Mouse (Mus musculus): ENCODE results near the gene Drap1.

Gene Drap1

DNA sequence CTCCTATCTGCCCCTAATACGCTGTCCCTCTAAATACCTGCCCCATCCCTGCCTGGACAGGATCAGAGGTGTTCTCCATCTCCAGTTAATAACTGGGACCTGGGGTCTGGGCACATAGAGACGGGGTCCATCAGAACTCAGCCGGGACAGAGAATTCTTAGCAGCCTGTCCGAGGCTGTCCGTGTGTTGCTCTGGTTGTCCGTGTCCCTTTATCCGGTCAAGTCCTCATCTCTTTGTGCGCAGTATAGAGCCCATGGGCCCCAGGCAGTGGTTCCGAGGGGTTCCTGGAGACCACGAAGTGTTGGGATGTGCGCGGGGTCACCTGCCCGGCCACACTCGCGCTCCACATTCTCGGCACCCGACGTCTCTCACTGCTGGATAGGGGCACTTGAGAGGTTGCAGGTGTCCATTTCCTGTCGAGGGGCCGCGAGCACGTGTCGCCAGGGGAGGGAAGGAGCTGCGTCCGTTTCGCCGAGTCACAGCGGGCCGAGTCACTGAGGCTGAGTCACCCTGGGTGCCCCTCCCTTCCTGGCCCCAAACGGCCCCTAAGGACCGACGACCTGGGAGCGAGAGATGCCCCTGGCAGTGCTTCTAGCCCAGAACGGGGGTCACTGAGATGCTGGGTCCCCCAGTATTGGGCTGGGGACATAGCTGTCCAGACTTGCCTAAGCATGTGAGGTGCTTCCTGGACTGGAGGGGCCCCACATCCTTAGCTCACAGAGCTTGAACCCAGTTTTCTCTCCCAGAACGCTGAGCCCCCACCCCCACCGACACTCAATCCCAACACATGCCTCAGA lies 23.8 kb upstream of the Drap1 start:
- no peak for DNase-seq

DNA sequence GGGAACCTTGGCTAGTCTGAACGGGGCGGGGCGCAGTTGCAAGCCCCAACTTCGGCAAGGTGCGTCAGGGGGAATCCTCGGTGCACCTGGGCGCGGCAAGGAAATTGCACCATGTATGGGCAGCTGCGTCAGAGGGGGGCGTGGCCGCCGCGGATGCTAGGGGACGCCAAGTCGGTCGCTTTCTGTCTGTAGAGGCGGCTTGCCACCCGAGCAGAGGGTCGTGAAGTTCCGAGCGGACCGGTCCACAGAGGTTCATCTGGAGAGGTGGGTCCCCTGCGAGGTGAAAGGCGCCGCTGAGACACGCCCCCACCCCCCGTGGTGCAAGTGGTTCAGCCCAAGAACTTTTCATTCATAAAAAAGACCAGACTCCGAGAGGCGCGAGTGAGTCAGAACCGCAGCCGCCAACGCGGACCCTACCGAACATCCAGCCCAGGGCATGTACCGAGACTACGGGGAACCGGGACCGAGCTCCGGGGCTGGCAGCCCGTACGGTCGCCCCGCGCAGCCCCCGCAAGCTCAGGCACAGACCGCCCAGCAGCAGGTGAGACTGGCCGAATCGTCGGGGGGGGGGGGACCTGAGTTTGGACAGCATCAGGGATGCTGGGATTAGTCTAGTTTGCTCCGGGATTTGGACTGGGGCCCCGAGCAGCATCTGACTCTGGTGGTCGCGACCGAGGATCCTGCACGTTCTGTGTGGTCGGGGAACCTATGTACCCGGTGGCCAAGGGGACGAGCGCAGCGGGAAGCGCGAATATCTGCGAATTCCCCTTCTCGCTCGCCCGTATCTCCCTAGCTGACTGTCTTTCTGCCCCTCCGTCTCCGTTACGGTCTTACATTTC lies 23.0 kb upstream of the Drap1 start, which contains the start of gene Fosl1:
TSS of gene Fosl1 (plus strand) at position 33 of the 839 bp plus-strand sequence.
- peak; percentile 75 for DNase-seq

DNA sequence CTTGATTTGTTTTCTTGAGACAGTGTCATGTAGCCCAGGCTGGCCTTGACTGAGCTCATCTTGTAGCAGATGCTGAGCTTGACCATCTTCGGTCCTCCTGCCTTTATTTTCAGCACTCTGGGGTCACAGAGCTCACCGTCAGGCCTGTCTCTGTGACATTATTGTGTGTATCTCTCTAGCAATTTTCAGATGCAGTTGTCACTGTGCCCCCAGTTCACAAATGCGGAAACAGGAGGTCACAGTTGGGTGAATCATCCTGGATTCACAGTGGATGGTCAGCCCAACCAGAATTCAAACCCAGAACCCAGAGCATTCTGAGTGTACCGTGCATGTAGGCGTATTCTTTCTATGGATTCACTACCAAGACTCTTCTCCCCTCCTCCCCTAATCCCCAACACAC lies 21.0 kb upstream of the Drap1 start:
- no peak for DNase-seq

DNA sequence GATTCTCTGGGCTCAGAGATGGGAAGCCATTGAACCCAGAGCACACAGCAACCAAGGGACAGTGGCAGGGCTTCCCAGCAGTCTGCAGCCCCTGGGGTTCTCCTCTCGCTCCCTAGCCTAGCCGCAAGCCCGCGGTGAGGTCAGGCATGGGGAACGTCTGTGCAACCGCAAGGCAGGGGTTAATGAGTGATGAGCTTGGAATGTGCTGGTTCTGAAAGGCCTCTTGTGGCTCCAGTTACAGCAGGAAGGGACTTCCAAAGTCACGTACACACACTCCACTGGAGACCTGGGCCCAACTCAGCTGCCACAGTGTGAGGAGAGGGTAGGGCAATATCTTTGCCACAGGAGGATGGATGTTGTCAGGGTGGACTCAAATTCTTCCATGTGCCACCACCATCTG lies 20.2 kb upstream of the Drap1 start:
- DNase-seq = no peak

DNA sequence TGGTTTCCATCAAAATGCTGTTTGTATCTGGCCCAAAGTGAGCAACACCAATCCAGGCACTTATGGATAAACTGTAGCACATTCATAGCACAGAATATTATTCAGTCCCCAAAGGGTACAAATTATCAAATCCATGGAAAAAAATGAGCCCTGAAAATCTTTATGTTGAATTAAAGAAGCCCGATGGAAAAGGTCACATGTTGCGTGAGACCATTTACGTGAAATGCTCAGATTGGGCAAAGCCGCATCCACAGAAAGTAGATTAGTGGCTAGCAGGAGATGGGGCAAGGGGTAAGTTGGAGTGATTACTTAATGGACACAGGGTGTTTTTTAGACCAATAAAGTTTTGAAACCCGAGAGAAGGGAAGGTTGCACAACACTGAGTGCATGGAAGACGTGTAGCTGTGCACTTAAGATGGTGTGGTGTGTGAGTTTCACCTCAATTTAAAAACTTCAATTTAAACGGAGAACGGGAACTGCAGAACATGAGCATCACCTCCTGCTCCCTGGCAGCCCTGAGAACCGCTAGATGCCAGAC lies 19.7 kb upstream of the Drap1 start:
- DNase-seq = no peak

DNA sequence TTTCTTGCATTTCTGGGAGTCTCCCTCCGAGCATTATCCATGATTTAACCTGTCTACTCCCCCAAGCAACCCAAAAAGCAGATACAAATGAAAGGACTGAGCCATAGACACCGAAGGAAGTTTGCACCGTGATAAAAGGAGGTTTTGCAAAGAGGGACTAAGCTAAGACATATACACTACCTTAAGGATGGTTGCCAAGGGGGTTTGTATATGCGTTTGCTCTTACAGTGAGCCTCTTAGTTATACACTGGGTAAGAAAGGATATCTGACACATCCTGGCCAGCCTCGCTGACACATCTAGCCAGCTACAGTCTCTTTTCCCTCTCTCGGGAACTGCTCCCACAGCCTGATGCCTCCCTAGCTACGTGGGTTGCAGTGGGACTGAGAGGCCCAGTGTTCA lies 9.2 kb upstream of the Drap1 start:
- DNase-seq = no peak

DNA sequence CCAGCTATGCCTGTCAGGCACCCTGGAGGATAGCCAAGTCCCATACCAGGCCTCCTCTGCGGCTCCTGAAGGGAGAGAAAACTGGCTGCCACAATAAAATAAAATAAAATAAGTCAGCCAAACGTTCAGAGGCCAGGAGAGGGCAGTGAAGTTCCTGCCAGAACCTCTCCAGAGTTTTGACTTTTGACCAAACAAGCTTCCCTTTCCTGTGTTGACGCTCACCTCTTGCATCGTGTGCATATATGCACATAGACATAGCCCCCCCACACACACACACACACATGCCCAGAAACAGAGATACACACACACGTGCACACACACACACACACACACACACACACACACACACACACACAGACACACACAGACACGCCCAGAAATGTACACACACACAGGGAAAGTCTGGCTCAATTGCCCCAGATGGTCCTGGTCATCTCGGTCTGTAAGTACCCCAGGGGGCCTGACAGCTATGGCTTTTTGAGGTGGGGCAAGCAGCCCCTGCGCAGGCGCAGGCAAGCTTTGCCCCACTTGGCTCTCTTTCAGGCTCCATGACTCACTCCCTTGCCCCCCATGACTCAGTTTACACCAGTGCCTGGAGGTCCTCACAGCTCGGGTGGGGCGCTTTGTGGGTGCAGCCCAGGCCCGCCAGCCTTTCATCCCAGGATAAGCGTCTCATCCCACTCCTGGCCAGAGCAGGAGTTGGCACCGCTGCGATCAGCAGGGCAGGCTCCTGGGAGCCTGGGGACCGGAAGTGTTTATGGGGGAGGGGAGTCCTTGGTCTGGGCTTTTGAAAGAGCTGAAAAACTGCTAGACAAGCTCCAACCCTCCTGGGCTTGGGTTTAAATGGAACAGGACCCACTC lies 8.4 kb upstream of the Drap1 start:
- peak; percentile 64 for DNase-seq

DNA sequence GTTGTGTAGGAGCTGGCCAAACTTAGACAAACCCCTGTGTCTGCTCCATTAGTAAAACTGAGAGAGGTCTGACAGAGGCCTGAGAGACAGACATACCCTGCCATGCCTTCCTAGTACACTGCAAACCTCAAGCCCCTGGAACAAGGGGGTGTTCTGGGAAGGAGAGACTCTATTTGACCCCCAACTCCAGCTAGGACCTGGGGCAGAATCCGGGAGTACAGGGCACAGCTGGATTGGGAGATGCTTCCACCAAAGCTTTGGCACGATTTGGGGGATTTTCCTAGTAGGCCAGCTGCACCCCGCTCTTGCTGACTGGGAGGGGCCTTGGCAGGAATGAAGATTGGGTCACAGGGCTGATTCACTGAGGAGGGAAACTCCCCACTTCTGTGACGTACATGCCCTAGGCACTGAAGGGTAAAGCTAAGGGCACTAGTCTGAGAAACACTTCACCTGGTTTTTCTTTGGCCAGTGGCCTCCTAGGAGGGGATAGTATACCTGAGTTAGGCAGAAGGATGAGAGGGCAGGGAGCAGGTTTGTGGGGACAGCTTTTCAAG lies 7.2 kb upstream of the Drap1 start:
- DNase-seq = no peak

DNA sequence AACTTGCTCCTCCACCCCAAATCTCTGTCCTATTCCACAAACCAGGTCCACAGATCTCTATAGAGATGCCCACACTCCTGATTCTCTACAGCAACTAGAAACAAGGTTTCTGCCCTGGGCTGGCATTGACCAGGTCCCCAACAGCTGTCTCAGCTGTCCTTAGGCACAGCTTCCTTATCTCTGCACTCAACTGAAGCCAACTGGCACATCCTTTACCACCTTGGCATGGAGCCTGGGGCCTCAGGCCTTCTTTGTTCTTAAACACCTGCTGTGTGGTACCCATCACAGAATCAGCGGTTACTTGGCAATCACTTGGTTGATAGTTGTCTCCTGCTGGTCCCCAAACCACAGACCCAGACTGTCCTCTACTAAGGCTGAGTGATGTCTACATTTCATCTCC lies 5.6 kb upstream of the Drap1 start:
- no peak for DNase-seq

DNA sequence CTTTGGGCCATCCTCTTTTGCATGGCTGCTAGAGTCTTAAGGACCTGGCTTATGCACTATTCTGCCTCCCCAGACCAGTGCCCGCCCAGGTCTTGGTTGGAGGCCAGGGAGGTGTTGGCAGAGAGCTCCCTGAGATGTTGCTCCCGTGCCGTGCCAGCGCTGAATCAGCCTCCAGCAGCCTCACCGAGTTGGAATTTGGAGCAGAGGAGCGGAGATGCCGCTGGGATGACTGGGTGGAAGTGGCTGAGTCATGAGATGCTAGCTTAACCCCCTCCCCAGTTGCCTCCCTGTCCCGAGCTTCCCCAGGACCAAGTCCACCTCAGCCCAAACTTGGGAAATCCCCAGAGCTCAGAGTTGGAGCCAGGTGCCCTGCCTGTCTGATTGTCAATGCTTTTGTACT lies 5.0 kb upstream of the Drap1 start:
- no peak for DNase-seq

DNA sequence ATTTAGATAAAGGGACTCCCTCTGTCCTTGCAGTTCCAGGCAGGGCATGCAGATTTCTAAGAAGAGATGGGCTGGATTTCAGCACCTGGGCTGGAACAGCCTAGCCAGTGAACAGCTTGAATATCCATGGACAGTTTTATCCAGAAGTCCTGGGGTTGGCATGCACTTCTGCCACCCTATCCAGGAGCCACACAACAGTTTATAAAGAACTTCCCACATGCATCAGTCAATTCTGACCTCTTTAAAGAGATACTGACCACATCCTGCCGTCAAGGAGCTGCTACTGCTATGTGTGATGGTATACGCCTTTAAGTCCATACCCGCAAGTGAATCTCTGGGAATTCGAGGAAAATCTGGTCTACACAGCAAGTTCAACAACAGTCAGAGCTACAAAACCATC lies 4.4 kb upstream of the Drap1 start:
- no peak for DNase-seq

DNA sequence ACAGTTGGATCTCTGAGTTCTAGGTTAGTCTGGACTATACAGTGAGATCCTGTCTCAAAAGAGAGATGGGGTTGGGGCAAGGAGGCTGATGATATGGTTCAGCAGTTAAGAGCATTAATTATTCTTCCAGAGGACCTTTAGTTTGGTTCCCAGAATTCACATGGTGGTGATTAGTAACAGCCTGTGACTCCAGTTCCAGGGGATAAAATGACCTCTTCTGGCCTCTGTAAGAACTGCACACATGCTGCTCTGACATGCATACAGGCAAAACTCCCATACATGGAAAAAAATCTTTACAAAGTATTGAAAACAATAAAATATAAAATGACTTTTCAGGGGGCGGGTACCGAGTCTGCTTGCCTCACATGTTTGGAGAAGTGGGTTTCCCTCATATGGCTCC lies 3.3 kb upstream of the Drap1 start:
- no peak for DNase-seq

DNA sequence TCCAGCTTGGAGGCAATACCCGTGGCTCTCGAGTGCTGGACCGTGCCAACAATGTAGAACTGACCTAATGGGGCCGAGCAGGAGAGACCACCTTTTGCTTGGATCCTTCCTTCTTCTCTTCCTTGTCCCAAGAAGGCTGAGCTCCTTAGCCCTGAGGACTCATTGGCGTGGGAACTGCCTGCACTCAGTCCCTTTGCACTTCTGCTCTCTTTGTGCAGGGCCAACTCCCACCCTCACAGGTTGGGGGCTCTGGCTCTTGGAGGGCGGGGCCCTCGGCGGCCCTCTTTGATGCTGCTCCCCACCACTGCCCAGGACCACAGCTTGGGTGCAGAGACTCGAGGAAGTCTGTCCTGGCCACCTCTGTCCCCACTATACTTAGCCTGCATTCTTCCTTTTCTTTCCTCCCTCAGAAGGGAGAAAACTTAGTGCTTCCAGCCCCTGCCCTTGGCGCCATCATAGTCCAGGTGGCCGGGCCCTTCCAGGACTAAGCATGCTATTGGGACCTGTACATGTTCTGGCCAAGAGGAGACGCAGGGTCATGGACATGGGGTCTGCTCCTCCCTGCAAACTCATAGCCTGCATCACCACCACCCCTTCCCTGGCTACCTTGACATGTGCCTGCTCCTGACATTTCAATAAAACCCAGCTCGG lies 2.0 kb upstream of the Drap1 start:
- DNase-seq = no peak

DNA sequence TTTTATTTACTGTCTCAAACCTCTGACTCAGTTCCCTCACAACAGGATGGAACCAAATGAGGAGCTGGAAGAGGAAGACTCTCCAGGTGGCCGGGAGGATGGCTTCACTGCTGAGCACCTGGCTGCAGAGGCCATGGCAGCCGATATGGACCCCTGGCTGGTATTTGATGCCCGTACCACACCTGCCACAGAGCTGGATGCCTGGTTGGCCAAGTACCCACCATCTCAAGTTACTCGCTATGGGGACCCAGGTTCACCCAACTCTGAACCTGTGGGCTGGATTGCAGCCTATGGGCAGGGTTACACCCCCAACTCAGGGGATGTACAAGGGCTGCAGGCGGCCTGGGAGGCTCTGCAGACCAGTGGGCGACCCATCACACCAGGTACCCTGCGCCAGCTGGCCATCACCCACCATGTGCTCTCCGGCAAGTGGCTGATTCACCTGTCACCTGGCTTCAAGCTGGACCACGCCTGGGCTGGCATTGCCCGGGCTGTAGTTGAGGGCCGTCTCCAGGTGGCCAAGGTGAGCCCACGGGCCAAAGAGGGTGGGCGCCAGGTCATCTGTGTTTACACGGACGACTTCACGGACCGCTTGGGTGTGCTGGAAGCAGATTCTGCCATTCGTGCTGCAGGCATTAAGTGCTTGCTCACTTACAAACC lies 1.3 kb upstream of the Drap1 start:
- no peak for DNase-seq

DNA sequence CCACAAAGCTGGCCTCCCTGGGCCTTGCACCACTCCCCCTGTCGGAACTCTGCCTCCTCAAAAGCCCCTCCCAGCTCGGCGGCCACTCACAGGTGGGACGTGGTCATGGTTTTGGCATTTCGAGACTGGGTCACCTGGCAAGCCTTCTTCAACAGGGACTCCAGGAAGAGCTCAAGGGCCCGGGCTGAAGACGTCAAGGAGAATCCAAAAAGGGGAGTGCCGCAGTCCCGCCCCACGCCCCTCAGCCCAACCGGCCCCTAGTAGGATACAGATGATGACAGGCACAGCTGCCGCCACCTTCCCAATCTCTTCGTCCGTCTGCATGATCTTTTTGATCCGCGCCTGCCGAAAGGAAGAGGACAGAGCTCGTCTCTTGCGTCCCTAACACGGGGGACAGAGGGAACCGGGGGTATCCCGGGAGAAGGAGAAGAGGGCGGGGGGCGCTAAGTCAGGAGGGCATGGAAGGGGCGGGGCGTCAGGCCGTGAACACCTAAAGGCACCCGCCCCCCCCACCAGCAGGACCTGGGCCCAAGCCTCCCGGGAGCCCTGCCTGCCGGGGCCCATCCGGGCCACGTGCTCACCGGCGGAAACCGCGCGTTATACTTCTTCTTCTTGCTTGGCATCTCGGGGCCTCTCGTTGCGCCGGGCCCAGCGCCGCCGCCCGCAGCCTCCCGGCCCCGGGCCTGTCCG lies 542 bp downstream of the Drap1 start:
- DNase-seq = peak; percentile 77

DNA sequence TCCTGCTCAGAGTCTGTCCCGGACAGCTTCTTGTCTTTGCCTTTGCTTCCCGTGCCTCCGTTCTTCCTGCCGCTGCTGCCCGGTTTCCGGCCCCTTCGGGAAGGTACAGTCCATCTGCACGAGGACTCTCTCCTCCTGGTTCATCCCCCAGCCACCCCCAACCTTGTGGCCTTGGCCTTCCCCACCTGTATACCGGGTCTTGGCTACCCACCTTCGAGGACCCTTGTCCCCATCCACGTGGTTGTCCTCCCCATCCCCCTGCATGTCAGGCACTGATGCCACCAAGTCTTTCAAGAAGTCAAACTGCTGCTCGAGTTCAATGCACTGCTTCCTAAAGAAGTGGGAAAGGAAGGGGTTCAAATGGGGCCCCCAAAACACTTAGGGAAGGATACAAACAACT lies 1.2 kb downstream of the Drap1 start:
- DNase-seq = no peak

DNA sequence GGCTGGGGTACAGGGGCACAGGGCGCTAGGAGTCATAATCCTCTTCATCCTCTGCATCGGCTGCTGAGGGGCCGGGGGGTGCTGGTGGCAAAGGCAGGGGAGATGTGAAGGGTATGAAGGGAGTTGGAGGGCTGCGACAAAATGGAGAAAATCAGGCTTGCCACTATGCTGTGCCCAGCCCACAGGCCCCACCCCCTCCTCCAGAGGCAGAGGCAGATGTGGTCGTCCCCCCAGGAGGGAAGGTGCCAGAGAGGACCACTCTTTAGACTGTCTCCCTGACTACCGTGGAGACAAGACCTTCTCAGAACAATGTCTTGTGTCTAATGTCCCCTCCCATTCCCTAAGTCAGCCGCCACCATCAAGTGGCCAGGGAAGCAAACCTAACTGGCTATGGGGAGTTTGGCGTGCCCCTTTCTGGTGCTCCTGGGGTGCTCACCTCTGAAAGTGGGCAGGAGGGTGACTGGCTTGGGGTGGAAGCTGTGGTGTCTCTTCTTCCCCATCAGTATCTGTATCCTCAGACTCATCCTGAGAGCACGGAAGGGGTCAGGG lies 1.8 kb downstream of the Drap1 start:
- no peak for DNase-seq

DNA sequence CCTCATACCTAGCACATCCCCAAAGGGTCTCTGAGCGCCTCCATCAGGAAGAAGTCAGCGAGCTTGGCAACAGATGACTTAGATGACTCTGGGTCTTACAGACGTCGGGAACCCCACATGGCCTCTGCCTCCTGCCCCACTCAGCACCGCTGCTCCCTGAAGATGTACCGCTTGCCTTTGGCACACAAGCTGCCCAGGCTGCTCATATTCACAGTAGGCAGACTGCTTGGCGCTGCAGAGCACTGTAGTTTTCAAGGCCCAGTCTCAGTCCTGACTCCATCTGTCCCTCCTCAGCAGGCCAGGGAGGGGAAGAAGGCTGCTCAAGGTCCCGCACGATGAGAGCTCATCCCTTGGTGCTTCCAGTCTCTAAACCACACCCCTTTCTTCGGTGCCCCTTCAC lies 2.5 kb downstream of the Drap1 start:
- DNase-seq = no peak

DNA sequence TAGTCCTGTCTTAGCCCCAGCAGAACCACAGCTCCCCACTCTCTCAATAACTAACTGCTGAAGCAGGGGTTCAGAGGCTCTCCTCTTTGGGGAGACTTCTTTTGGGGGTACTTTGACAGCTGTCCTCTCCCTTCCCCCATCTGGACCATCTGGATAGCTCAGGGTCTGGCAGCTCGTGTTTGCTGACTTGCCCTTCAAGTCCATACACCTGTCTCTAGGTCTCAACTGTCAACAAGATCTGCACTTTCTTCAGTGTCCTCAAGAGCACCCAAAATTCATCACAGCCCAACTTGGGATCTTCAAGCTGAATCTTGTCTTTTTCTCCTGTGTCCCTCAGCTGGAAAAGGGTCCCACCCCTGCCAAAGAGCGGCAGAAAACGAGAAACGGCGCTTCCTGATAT lies 3.0 kb downstream of the Drap1 start:
- no peak for DNase-seq

DNA sequence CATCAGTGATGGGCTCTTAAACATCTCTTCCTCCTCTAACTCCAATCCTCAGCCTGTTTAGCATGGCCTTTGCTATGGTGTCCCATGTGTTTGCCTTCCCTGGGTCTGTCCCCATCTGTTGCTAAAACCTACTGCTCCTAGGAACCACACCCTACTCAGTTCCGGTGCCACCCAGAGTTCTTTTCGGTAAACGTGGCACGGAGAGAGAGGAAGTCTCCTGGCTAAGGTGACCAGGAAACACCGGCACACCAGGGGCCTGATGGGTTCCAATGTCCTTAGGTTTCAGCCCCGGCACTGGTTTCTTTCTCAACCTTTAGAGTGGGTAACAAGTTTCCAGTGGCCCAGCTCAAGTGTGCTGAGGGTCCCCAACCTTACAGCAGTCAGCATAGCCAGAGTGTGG lies 4.2 kb downstream of the Drap1 start:
- no peak for DNase-seq

DNA sequence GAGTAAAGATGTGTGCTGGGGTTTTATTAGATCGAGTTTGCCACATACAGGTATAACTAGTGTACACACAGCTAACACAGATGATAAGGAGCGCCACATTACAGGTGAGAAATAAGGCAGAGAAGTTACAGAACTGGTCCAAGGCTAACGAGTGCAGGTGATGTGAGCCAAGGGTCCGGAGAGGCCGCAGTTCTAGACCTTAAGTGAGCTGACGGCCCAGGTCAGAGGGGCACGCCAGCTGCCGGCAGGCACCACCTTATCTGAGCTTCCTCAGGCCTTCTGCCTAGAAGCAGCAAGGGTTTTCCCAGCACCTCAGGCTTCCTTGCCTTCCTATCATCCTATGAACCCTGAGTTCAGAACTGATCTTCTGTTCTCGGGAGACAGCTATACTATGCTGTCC lies 5.1 kb downstream of the Drap1 start:
- no peak for DNase-seq

Data from lung, postnatal 14 days (tissue).